Mouse (Mus musculus) common myeloid progenitor, adult 5-6 weeks (primary cell): Measurements from ENCODE around the gene Tmem141. TPM values are rescaled to one million over a fixed set of nuclear protein-coding genes. Genes with fewer than 3 reads are reported as not detected.
A peak's percentile ranks its signal among the peaks of the same experiment; 100 is the strongest.

Experiments
- ATAC-seq: replicated peaks from 2 replicates; pipeline ENCODE4 v1.8.0; 2016; ENCODE audit warnings: low read depth, mild to moderate bottlenecking, moderate TSS enrichment, inconsistent platforms; ENCODE audit not compliant: poor library complexity, severe bottlenecking
- total RNA-seq: library from RNA; stranded (forward); fragments of 200-1000, 187-1606 nt; gene quantifications from 2 replicates; pipeline ENCODE4 v1.2.3, GENCODE M21; 2017

Gene Tmem141
- total RNA-seq: 6.4 and 23.9 TPM in 2 replicates

- peak; percentile 78 for ATAC-seq
Observed at GRCm38 (mm10) chr2:25621229-25622200, at the start of gene Tmem141. Tmem141 (minus strand) TSS chr2:25622005.

DNA sequence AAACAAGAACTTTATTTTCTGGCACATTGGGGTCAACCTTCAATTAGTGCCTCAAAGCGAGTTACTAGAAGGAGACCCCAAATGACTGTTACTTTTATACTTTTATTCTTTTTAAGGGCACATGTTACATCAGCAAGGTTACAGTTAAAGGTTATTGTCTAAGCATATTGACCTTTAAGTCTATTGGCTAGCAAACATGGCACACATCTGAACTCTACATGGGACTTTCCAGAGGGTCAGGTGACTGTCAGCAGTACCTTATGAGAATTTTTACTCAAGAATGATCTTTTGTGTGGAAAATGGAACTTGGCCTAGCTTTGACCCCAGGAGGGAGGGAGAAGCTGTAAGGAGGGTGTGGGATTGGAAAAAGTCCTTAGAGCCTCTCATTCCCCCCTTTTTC lies 44.7 kb upstream of the Tmem141 start:
- ATAC-seq: no peak

GRCm38 (mm10) chr2:25664125-25664524 lies 42.3 kb upstream of the Tmem141 start:
- no peak for ATAC-seq

GRCm38 (mm10) chr2:25663511-25663910 lies 41.7 kb upstream of the Tmem141 start:
- peak; percentile 63 for ATAC-seq

DNA sequence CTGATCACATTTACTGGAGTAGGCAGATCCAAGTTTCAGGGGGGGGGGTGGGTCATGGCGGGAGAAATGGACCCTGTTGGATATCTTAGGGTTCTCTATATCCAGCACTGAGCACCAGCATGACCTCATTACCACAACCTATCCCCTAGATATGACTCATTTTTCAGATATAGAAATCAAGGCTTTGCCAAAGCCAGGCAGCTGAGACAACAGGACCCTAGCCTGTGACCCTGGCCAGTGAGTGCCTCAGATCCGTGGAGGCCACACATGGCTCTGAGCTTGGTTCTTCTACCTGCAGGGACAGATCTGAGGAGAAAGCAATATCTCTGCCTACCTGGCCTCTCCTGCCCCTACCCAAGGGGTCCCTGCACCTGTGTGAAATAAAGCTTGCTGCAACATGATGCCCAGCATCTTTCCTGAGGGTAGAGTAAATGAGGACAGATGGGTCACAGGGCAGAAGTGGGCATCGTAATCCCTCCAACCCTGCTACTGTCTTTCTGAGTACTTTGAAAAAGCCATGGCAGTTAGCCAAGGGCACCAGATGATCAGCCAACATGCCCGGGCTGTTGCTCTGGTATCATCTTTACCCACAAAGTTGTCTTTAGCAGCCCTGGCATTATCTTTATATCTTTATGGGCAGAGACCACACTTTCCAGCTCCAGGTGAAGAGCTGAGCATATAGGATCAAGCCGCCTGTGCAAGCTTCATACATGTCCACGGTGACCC lies 39.6 kb upstream of the Tmem141 start:
- no peak for ATAC-seq

- no peak for ATAC-seq
Observed at GRCm38 (mm10) chr2:25660279-25660678, 38.5 kb upstream of the Tmem141 start.

DNA sequence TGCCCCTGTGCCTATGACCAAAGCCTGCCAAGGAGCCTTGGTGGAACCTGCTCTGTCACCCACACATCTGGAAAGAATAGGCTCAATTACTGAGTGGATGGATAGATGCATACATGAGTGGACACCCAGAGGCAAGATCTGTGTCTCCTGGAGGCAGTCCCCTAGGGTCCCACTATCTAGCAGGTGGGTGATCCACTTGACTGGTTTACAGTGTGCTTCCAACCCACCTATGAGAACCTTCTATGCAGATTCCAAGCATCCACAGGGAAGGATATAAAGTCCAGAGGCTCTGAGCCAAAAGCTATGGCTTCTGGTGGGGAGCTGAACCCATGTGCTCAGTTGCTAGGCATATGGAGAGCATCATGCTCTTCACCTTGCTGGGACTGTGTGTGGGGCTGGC lies 35.8 kb upstream of the Tmem141 start, which contains the start of gene Lcn5:
TSS of gene Lcn5 (plus strand) at position 301 of the 400 bp plus-strand sequence.
- ATAC-seq: no peak

GRCm38 (mm10) chr2:25657246-25657645 lies 35.4 kb upstream of the Tmem141 start:
- no peak for ATAC-seq

- ATAC-seq: no peak
Observed at GRCm38 (mm10) chr2:25656691-25657090, 34.9 kb upstream of the Tmem141 start.

DNA sequence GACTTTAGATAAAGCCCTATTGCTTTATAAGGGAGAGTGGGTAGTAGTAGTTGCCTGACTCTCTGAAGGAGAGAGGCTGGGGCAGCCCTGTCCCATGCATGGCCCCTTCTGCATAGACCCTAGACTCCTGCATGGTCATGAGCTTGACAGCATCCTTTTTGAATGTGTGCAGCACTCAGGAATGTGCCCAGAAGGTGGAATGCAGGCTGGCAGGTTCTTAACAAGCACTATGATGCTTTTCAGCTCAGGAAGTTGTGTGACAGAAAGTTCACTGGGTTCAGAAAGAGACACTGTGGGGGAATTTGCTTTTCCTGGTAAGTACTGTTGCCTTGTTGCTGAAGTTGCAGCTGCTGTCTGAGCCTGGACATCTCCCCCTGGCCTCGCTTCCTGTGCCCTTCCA lies 32.7 kb upstream of the Tmem141 start:
- no peak for ATAC-seq

DNA sequence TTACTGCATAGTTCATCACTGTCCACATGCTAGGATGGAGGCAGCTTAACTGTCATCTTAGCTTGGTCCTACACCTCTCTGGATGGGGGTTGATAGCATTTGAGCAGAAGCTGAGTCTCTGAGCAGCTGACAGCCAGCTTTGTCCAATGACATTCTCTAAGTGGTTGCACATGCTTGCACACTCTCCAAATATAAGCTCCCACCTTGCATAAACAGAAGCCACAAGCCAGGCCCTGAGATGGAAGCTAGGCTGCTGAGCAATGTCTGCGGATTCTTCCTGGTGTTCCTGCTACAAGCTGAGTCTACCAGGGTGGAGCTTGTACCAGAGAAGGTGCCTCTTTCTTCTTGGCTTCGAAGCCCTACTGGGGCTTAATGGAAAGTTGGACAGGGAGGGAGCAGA lies 31.1 kb upstream of the Tmem141 start, which contains the start of gene Lcn8:
TSS of gene Lcn8 (plus strand) at position 219 of the 400 bp plus-strand sequence.
- no peak for ATAC-seq

DNA sequence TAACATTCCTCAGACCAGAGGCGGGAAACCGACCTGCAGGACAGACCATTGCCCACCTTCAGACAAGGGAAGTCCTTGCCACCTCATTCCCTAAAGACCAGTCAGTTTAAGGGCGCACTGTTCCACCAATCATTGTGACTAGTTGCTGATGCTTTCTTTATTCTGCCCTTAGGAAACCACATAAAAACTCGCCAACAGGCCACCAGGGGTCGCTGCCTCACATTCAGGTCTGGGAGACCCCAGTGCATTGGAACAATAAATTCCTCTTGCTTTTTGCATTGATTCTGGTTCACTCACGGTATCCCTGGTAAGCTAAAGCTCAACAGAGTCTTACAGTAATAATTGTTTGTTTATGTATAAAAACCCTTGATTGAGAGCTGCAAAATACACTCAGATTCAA lies 18.1 kb upstream of the Tmem141 start:
- no peak for ATAC-seq

DNA sequence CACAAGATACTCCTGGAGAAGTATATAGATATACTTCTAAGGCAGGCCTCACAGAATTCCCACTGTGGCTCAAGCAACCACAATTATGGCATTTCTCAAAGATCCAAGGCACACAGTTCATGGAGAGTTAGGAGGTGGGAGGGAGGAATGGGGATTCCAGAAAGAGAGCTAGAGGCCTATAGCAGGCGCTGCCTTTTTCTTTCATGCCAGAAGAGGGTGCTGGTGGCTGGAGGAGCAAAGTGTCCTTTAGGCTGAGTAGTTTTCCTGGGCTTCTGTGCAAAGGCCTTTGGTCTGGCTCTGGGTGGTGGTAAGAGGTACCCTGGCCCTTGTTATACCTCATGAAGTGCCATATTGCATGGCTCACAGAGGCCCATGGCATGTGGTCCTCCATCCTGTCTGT lies 12.2 kb upstream of the Tmem141 start:
- ATAC-seq: no peak

GRCm38 (mm10) chr2:25633616-25634015 lies 11.8 kb upstream of the Tmem141 start:
- ATAC-seq: no peak

- no peak for ATAC-seq
Observed at GRCm38 (mm10) chr2:25628738-25629137, 6.9 kb upstream of the Tmem141 start.

DNA sequence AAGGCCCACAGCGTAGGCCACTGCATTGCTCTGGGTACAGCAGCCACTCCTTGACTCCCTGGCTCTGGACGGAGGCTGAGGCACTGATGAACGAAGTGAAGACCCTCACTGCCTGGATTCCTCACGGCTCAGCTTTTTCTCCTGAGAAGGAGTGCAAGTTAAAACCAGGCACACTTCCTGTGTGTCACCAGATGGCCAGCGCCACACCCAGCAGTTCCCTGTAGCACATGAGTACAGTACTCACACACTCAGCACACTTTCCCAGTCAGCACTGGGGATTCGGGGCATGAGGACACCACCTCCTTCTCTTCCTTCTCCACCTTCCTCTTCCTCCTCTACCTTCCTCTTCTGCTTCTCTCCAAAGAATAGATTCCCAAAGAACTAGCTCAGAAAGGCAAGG lies 6.0 kb upstream of the Tmem141 start, which contains the start of gene Fcna:
TSS of gene Fcna (minus strand) at position 220 of the 400 bp plus-strand sequence.
- ATAC-seq: no peak

DNA sequence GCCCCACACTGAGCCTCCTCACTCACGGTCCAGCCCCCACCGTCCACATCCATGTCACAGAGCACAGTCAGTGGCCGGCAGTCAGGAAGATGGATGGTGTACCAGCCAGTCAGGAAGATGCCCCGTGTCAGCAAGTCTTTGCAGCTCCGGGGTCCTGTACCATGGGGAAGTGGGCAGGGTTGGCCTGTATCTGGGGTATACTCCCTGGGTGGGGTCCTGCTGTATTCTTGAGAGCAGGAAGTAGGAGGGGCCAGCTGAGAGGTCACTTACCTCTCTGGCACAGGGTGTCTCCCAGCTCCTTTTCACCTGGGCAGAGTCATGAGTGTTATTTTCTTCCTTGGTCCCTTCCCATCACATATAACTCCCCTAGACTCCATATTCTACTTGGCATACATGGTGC lies 4.2 kb upstream of the Tmem141 start:
- ATAC-seq: no peak

GRCm38 (mm10) chr2:25620852-25621228 lies 965 bp downstream of the Tmem141 start:
- no peak for ATAC-seq

DNA sequence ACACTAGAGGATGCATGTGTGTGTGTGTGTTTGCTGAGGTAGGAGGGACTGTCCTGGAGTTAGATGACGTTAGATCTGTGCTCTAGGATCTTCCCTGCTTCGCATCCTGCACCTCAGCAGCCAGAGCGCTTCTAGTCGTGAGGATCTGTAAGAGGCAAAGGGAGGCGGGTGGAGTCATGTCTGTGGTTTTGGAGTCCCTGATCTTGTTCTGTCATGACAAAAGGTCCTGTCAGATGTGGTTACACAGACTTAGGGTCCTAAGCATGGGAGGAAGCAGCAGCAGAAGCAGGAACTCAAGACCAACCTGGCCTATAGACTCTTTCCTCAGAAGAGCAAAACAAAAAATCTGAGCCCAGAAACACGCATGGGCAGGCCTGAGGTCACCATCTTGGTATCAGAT lies 1.4 kb downstream of the Tmem141 start:
- peak; percentile 53 for ATAC-seq

DNA sequence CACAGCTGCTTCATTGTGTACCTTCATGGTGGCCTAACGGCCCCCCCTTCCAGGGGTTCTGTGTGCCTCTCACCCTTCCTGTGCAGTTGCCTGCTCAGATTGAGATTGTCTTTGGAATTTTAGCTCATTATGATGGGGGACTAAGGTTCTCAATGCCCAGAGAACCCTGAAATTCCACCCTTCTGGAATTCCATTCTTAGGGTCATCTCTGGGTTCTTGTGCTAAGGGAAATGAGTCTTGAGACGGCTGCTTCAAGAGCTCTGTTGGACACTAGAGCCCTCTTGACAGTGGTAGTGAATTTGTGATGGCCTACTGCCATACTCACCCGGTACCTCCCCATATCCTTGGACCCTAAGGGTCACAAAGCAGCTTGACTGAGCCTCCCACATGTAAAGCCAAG lies 4.2 kb downstream of the Tmem141 start, which contains the start of gene Ccdc183:
TSS of gene Ccdc183 (minus strand) at position 101 of the 400 bp plus-strand sequence.
- ATAC-seq: no peak

DNA sequence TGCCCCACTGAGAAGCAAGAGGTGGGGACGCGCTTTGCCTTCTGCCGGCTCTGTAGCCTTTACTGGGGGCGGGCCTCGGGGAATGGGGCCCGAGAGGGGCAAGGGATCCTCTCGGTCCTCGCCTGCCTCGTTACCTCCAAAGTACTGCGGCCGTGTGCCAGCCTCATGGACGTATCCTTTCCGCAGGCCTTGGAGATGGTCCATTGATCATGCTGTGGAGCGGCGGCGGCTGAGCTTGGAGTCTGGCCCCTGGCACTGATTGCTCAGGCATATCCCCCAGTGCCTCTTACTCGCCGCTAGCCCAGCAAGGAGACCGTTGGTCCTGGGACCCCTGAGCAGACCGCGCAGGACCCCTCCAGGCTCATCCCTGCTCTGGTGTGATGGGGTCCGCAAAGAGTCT lies 5.4 kb downstream of the Tmem141 start:
- ATAC-seq: no peak
